Mouse (Mus musculus): ENCODE data around the gene Pcca.

DNA sequence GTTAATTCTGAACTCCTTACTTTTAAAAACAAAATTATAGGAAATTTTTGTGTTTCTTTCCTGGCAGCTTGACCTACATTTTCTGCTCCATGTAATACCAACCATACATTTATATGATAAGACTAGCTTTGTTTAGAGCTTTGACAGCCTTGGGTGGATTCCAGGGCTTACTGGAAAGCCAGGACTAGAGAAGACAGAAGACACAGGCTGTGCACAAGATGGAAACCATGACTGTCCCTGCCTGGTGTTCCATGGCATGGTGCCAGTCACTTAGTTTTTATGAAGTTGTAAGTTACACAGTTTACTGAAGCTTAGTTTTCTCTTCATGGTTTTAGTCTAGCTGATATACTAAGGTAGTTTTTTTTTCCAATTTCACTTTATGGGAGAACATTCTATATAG lies 202.7 kb downstream of the Pcca start:
- TF ChIP-seq POLR2A (IDR thresholded peaks at IDR 0.05; ENCODE audit: insufficient read length, low read depth) (no peak), MYOG (IDR thresholded peaks at IDR 0.05; ENCODE audit: control insufficient read depth in 1 of 3, insufficient read depth in 1 of 3, insufficient read length in 2 of 3, low read depth in 2 of 3) (no peak), MYOD1 (IDR thresholded peaks at IDR 0.05; ENCODE audit: control insufficient read depth in 1 of 3, insufficient read length in 2 of 3, low read depth in 2 of 3) (no peak)

Data from myocyte (in vitro differentiated cells).